Comparison of ENCODE assay signal across 8 mouse cellular contexts in the genomic region with DNA sequence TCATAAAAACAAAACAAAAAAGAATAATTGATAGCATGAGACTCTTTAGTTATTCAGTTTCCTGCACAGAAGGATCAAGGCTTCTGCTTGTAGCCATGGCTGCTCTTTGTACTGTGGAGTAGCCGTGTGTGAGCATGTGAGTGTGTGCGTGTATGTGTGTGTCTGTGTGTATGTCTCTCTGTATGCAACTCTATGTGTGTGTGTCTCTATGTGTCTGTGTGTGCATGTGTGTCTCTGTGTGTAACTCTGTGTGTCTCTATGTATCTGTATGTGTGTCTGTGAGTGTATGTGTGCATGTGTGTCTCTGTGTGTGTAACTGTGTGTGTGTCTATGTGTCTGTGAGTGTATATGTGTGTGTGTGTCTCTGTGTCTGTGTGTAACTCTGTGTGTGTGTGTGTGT. TPM values are rescaled to one million over a fixed set of nuclear protein-coding genes. Genes with fewer than 3 reads are reported as not detected.
DNase-seq lines count a peak whose midpoint lies in the region; ATAC-seq and TF ChIP-seq lines count a peak whose summit lies in the region.

No protein-coding gene starts in this region.

- WGBS in lung, embryonic 16.5 days = 78% methylated on average over 2 of the region's 2 CpGs
- 39% methylated on average over 2 of the region's 2 CpGs for WGBS in intestine, postnatal 0 days
- 79% methylated on average over 2 of the region's 2 CpGs for WGBS in stomach, embryonic 14.5 days

- peaks cover 8% of the 10 kb centered on the region; the same call in 1 of the 2 replicates for H3K27me3 ChIP-seq in erythroblast, embryonic 14.5 days (ENCODE audit: control insufficient read depth)
- H3K27me3 ChIP-seq in lung, embryonic 16.5 days (ENCODE audit: control insufficient read depth, insufficient read depth, low read depth, low read length) = no peaks in the 10 kb centered on the region
- no peaks in the 10 kb centered on the region for H3K27me3 ChIP-seq in intestine, postnatal 0 days (replicated peaks; ENCODE audit: control insufficient read depth, insufficient read depth, low read length)
- H3K27me3 ChIP-seq in stomach, embryonic 14.5 days (ENCODE audit: control insufficient read depth, insufficient read depth, low read length) = no peaks in the 10 kb centered on the region

- peak overlapping the region; percentile 20; the same call in 1 of the 2 replicates for H3K27ac ChIP-seq in lung, embryonic 16.5 days (ENCODE audit: low read length)
- peak overlapping the region; percentile 72 for H3K27ac ChIP-seq in intestine, postnatal 0 days (ENCODE audit: low read depth, low read length)
- H3K27ac ChIP-seq in stomach, embryonic 14.5 days (ENCODE audit: low read length) = no peak overlapping the region

- peaks cover 86% of the 10 kb centered on the region for H3K4me1 ChIP-seq in erythroblast, embryonic 14.5 days (ENCODE audit: control insufficient read depth)
- H3K4me1 ChIP-seq in lung, embryonic 16.5 days (replicated peaks; ENCODE audit: control insufficient read depth, insufficient read depth, low read length) = peaks cover 43% of the 10 kb centered on the region
- peaks cover 13% of the 10 kb centered on the region for H3K4me1 ChIP-seq in intestine, postnatal 0 days (replicated peaks; ENCODE audit: control insufficient read depth, insufficient read depth, low read length)
- peaks cover 26% of the 10 kb centered on the region for H3K4me1 ChIP-seq in stomach, embryonic 14.5 days (ENCODE audit: control insufficient read depth, insufficient read depth, low read length)

- peak overlapping the region; percentile 41 for H3K4me2 ChIP-seq in lung, embryonic 16.5 days (ENCODE audit: low read depth, low read length)
- H3K4me2 ChIP-seq in intestine, postnatal 0 days (replicated peaks; ENCODE audit: low read depth) = peak overlapping the region; percentile 80
- H3K4me2 ChIP-seq in stomach, embryonic 14.5 days (replicated peaks; ENCODE audit: low read depth, low read length) = peak overlapping the region; percentile 66

- no peaks in the 10 kb centered on the region for H3K36me3 ChIP-seq in erythroblast, embryonic 14.5 days (ENCODE audit: control insufficient read depth)
- H3K36me3 ChIP-seq in lung, embryonic 16.5 days (ENCODE audit: control insufficient read depth, insufficient read depth, low read length) = no peaks in the 10 kb centered on the region
- H3K36me3 ChIP-seq in intestine, postnatal 0 days (ENCODE audit: control insufficient read depth, insufficient read depth) = 0 out of 2 replicates have a peak, but pooled peaks cover 4% of the 10 kb centered on the region
- H3K36me3 ChIP-seq in stomach, embryonic 14.5 days (ENCODE audit: control insufficient read depth, insufficient read depth, low read length) = no peaks in the 10 kb centered on the region

- peak overlapping the region; percentile 10 for H3K4me3 ChIP-seq in erythroblast, embryonic 14.5 days (replicated peaks)
- H3K4me3 ChIP-seq in lung, embryonic 16.5 days (ENCODE audit: low read length) = peak overlapping the region; percentile 30
- peak overlapping the region; percentile 96 for H3K4me3 ChIP-seq in intestine, postnatal 0 days (ENCODE audit: low read depth, low read length)
- no peak overlapping the region; the same call in 1 of the 2 replicates for H3K4me3 ChIP-seq in stomach, embryonic 14.5 days (ENCODE audit: low read depth, low read length)

- H3K9me3 ChIP-seq in erythroblast, embryonic 14.5 days (ENCODE audit: control insufficient read depth, low read length) = no peaks in the 10 kb centered on the region
- no peaks in the 10 kb centered on the region for H3K9me3 ChIP-seq in lung, embryonic 16.5 days (ENCODE audit: control insufficient read depth, low read length)
- H3K9me3 ChIP-seq in intestine, postnatal 0 days (ENCODE audit: control insufficient read depth) = no peaks in the 10 kb centered on the region
- no peaks in the 10 kb centered on the region for H3K9me3 ChIP-seq in stomach, embryonic 14.5 days (ENCODE audit: control insufficient read depth, low read depth, low read length)

- TF ChIP-seq CTCF in intestine, postnatal 0 days (IDR thresholded peaks at IDR 0.05; ENCODE audit: low read depth) = no peak

- no peak for ATAC-seq in erythroblast, adult 5-6 weeks (replicated peaks; ENCODE audit: low FRiP score, poor library complexity, severe bottlenecking)
- no peak for ATAC-seq in lung, embryonic 16.5 days (ENCODE audit: low read depth)
- no peak for ATAC-seq in intestine, postnatal 0 days
- no peak for ATAC-seq in stomach, embryonic 14.5 days (ENCODE audit: insufficient number of reproducible peaks, insufficient read depth, low FRiP score, low read depth)

- no peak overlapping the region for H3K9ac ChIP-seq in lung, embryonic 16.5 days (ENCODE audit: low read length)
- peak overlapping the region; percentile 18; the same call in 1 of the 2 replicates for H3K9ac ChIP-seq in intestine, postnatal 0 days (ENCODE audit: low read depth, low read length)
- H3K9ac ChIP-seq in stomach, embryonic 14.5 days (replicated peaks; ENCODE audit: low read depth, low read length) = no peak overlapping the region

- intact Hi-C loops in left cerebral cortex, postnatal 10 days (cut with DNase I) = no loop called here

- DNase-seq in lung, postnatal 4 days = no peak
- no peak for DNase-seq in left cerebral cortex, postnatal 10 days (ENCODE audit: extremely low spot score in 1 of 2, low spot score in 2 of 2)
- no peak for DNase-seq in frontal cortex, postnatal 10 days (ENCODE audit: low spot score in 2 of 2)

RNA-seq across cellular contexts. Expression of a gene that starts 2.1 kb away (rescaled TPM):
- polyA plus RNA-seq in erythroblast, embryonic 14.5 days (2012) = 0.28 and 0.29 TPM in 2 replicates
- 6.7 and 13.3 TPM in 2 replicates for total RNA-seq in erythroblast, adult 5-6 weeks (2015; ENCODE audit: low replicate concordance)
- total RNA-seq in erythroblast, adult 5-6 weeks (2017; ENCODE audit: low replicate concordance) = 3.9 and 6.4 TPM in 2 replicates
- 53.7 and 54.1 TPM in 2 replicates for polyA plus RNA-seq in lung, embryonic 16.5 days (2015; fragmentation: Nextera tagmentation; extraction: Ambion mirVana)
- 138 and 146 TPM in 2 replicates for polyA plus RNA-seq in intestine, postnatal 0 days (2015; fragmentation: Nextera tagmentation; extraction: Ambion mirVana)
- 44.0 and 51.8 TPM in 2 replicates for polyA plus RNA-seq in stomach, embryonic 14.5 days (2014; fragmentation: Nextera tagmentation; extraction: Ambion mirVana)
- total RNA-seq in left cerebral cortex, postnatal 10 days (2021) = 10 to 100 TPM; 74.8 to 82.0 TPM

RNA-seq across cellular contexts. Expression of a gene that starts 48.6 kb away (rescaled TPM):
- polyA plus RNA-seq in erythroblast, embryonic 14.5 days (2012) = 0.02 TPM in 1 of 2 replicates, not detected in the other
- 20.8 and 23.6 TPM in 2 replicates for total RNA-seq in erythroblast, adult 5-6 weeks (2015; ENCODE audit: low replicate concordance)
- total RNA-seq in erythroblast, adult 5-6 weeks (2017; ENCODE audit: low replicate concordance) = 11.2 and 12.0 TPM in 2 replicates
- 55.4 and 59.1 TPM in 2 replicates for polyA plus RNA-seq in lung, embryonic 16.5 days (2015; fragmentation: Nextera tagmentation; extraction: Ambion mirVana)
- 24.9 and 28.0 TPM in 2 replicates for polyA plus RNA-seq in intestine, postnatal 0 days (2015; fragmentation: Nextera tagmentation; extraction: Ambion mirVana)
- 29.7 and 33.3 TPM in 2 replicates for polyA plus RNA-seq in stomach, embryonic 14.5 days (2014; fragmentation: Nextera tagmentation; extraction: Ambion mirVana)
- total RNA-seq in left cerebral cortex, postnatal 10 days (2021) = 10 to 100 TPM; 92.3 to 95.0 TPM

Comparison
In these comparisons a context has a peak if more than half of its experiments do, and no peak if none do; other contexts are left out.
1. RNA of a gene that starts 2.1 kb away (polyA plus RNA-seq): 138 to 146 TPM in intestine, postnatal 0 days, 53.7 to 54.1 TPM in lung, embryonic 16.5 days and 44.0 to 51.8 TPM in stomach, embryonic 14.5 days; 0.28 to 0.29 TPM in erythroblast, embryonic 14.5 days; every median in the first group is over 10 times any median in the second.
2. RNA of a gene that starts 48.6 kb away (polyA plus RNA-seq): 55.4 to 59.1 TPM in lung, embryonic 16.5 days, 29.7 to 33.3 TPM in stomach, embryonic 14.5 days and 24.9 to 28.0 TPM in intestine, postnatal 0 days; 0.02 TPM in erythroblast, embryonic 14.5 days; every median in the first group is over 10 times any median in the second.
3. Peak in every context shown above with its lines, with median percentiles within 50 percentile points of each other: H3K4me2 ChIP-seq.